Mouse (Mus musculus) layer of hippocampus, adult 9-11 months (tissue): ENCODE measurements around the gene Cytl1.

Experiments used
- DNase-seq: peaks from one replicate; pipeline ENCODE4 v3.0.0; 2022

Gene Cytl1

GRCm38 (mm10) chr5:37774011-37774410 lies 38.7 kb downstream of the Cytl1 start:
- DNase-seq, result no peak

DNA sequence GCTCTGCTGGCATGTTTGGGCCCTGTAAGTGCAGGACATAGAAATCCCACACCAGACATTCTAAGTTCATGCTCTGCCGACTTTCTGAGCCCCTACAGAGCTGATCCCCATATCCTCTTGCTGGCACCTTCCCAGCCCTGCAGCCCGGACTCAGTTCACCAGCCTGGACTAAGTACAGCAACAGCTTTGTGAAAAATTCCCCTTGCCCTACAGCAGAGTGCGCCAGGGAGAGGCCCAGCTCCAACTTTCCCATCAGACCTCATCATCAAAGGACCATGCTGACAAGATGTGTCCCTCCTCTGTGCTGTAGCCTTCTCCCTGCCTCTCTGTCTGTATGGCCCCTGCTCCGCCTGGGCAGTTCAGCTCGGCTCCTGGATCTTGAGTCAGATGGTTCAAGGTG lies 40.4 kb downstream of the Cytl1 start:
- DNase-seq, result no peak

- DNase-seq, result peak; percentile 19
These were observed 48.0 kb downstream of the Cytl1 start for GRCm38 (mm10) chr5:37783306-37783705.

GRCm38 (mm10) chr5:37784847-37785391 lies 49.6 kb downstream of the Cytl1 start:
- DNase-seq, result no peak
